Mouse (Mus musculus) ZHBTc4 (cell line): Measurements from ENCODE around the gene Tac4.
A peak's percentile ranks its signal among the peaks of the same experiment; 100 is the strongest.

Experiments used
- DNase-seq: peaks from one replicate; pipeline ENCODE4 v3.0.0-alpha.2; 2011; ENCODE audit warnings: low read depth, low spot score

The Tac4 gene

DNA sequence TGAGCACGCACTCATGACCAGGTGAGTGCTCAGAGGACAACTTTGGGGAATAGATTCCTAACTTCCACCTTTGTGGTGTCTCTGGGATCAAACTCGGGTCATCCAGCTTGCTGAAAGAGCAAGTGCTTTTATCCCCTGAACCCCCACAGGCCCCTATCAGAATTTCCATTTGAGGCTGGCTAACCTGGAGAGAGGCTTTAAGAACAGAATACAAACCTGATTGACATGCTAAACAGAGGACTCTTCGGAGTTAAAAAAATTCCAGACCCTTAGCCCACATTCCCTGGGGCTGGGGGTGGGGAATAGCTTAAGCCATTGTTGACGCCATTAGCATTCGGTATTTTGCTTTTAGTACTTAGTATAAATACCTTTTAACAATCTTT, 50.1 kb downstream of the Tac4 start:
- peak; percentile 91 for DNase-seq

DNA sequence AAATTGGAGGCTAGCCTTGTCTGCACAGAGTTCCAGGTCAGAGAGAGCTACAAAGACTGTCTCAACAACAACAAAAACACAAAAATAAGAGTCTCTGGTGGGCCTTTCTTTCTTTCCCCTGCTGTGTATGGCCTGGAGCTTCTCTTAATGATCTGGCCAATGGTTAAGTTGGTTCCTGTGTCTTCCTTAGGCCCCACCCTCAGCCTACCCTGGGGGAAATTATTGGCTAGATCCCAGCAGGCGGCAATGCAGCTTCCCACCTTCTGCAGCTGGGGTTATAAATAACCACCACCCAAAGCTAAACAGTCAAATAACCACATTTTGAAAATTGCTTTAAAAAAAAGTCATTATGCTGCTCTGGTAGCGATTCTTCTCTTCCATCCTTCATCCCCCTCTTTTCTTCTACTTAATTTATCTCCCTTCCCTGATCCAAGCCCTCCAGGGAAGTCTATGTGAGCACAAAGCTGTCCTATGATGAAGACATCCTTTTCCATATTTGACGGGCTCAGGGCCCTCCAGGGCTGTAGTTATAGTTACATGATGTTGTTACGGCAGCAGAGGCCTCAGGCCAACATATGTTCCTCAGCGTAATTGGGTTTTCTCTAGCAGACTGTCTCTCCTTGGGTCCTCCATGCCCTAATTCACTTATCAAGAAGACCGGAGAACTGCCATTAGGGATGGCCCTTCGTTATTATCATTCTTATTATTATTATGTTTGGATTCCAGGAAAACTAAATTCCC, 54.1 kb downstream of the Tac4 start:
- peak; percentile 46 for DNase-seq

DNA sequence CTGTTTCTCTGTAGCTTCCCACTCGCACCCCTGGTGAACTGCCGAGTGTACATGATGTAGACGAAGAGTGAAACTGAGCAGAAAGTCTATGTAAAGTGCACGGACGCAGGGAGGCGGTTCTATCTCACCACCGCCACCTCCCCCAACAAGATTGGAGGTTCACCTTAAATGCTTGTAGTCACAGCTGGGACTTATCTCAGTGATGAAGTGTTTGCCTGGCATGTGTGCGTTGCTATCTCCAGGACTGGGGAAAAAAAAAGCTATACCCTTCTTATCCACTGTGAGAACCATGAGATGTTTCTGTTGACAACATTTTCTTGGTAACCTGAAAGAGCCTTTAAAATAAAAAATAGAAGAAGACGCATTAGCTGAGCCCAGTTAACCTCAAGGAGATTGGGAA, 56.8 kb downstream of the Tac4 start:
- no peak for DNase-seq
